Mouse (Mus musculus) brain, embryonic 14.5 days (tissue): ENCODE results near the gene Elk3.

Experiments used
- CTCF ChIP-seq: fragments of 200-500 bp; IDR thresholded peaks from 2 replicates; pipeline ENCODE4 v1.5.1; 2012; ENCODE audit warnings: inconsistent platforms, mild to moderate bottlenecking, moderate library complexity, borderline replicate concordance; ENCODE audit not compliant: insufficient read depth, insufficient read length; ENCODE audit errors: extremely low read depth
- POLR2A ChIP-seq: fragments of 200-500 bp; IDR thresholded peaks from 2 replicates; pipeline ENCODE4 v1.6.1; 2012; ENCODE audit warnings: mild to moderate bottlenecking, inconsistent platforms, borderline replicate concordance; ENCODE audit not compliant: poor library complexity, insufficient read depth, insufficient read length, severe bottlenecking; ENCODE audit errors: extremely low read depth

DNA sequence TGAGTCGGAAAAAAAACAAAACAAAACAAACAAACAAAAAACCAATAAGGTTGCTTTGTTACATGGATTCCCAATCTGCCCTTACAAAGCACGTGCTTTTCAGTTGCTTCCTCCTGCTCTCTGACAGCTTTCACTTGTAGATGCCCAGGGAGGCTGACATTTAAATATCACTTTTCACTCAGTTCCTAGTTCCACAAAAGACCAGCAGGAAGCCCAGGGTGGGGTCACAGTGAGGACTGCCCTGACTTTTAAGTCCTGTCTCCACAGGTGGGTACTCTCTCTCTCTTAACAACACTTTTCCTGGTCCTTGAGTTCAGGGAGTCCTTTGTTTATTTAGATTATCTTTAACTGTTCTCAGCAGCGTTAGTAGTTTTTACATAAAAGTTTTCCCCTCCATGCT is 68.7 kb downstream of the Elk3 start:
- TF ChIP-seq CTCF: no peak
- no peak for TF ChIP-seq POLR2A
